Mouse (Mus musculus) brain, embryonic 14.5 days (tissue): ENCODE data around the gene Zdhhc5.

Experiments
- CTCF ChIP-seq: fragments of 200-500 bp; IDR thresholded peaks from 2 replicates; pipeline ENCODE4 v1.5.1; 2012; ENCODE audit warnings: inconsistent platforms, mild to moderate bottlenecking, moderate library complexity, borderline replicate concordance; ENCODE audit not compliant: insufficient read depth, insufficient read length; ENCODE audit errors: extremely low read depth
- POLR2A ChIP-seq: fragments of 200-500 bp; IDR thresholded peaks from 2 replicates; pipeline ENCODE4 v1.6.1; 2012; ENCODE audit warnings: mild to moderate bottlenecking, inconsistent platforms, borderline replicate concordance; ENCODE audit not compliant: poor library complexity, insufficient read depth, insufficient read length, severe bottlenecking; ENCODE audit errors: extremely low read depth

DNA sequence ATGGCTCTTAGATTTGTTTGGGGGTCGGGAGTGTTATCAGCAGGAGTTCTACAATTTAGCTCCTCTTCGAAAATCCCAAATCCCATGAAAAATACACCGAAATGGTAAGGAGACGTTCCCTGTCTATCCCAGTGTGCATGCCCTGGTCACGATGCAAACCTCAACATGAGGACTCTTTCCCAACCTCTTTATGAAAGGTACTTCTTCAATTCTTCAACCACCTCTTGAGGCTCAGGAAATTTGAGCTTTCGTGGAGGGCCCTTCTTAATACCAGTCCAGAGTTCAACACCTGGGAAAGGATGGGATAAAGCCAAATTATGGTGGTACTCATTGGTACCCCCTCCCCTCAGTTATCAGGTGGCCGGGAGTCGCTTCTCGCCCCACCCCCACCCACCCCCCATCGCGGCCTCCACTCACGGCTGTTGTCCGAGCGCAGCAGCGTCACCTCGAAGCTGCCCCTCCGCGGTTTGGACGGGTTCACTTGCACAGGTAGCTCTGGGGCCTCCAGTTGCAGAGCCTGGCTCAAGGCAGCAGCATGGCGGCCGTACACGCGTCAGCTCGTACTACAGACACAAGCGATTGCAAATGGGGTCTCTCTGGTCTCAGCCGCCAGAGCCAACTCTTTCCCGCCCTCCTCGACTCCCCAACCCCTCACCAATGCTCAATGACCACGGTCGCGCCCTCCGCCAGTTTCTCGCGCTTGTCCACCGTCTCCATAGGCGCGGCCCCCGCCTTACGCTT, 45.0 kb downstream of the Zdhhc5 start:
- TF ChIP-seq POLR2A (no peak), CTCF (no peak)
